Mouse (Mus musculus) G1E (cell line): ENCODE data around the gene Prdm10. TPM values are rescaled to one million over a fixed set of nuclear protein-coding genes. Genes with fewer than 3 reads are reported as not detected.

ENCODE experiments used
- ATAC-seq: 2 replicates; pipeline ENCODE4 v1.8.0; 2016; ENCODE audit warnings: mild to moderate bottlenecking; ENCODE audit not compliant: insufficient number of reproducible peaks, poor library complexity, low FRiP score, severe bottlenecking; ENCODE audit errors: extremely low read depth
- DNase-seq: peaks from one replicate; pipeline ENCODE4 v3.0.0; 2012; ENCODE audit warnings: low spot score
- H3K27me3 ChIP-seq: 2 replicates; pipeline ENCODE4 v1.6.1; 2012; ENCODE audit warnings: mild to moderate bottlenecking, low read length, inconsistent platforms; ENCODE audit not compliant: insufficient read depth
- H3K36me3 ChIP-seq: replicated peaks from 2 replicates; pipeline ENCODE3; 2012; ENCODE audit warnings: mild to moderate bottlenecking, inconsistent platforms
- H3K4me1 ChIP-seq: 2 replicates; pipeline ENCODE4 v1.6.1; 2012; ENCODE audit warnings: low read depth, low read length, inconsistent platforms, mixed read lengths; ENCODE audit not compliant: insufficient read depth
- H3K4me3 ChIP-seq: 2 replicates; pipeline ENCODE4 v1.5.1; 2012; ENCODE audit warnings: low read depth, mild to moderate bottlenecking, inconsistent platforms, low read length, moderate library complexity, mixed read lengths
- H3K9me3 ChIP-seq: replicated peaks from 2 replicates; pipeline ENCODE4 v1.6.1; 2012; ENCODE audit warnings: inconsistent platforms
- CTCF ChIP-seq: IDR thresholded peaks from 2 replicates; pipeline ENCODE4 v1.5.1; 2012; ENCODE audit warnings: low read depth, low read length, inconsistent platforms, mixed read lengths
- GATA1 ChIP-seq: IDR thresholded peaks from 2 replicates; pipeline ENCODE4 v1.6.1; 2012; ENCODE audit warnings: borderline replicate concordance, low read length, inconsistent platforms, mixed read lengths
- GATA2 ChIP-seq: IDR thresholded peaks from 2 replicates; pipeline ENCODE4 v1.6.1; 2012; ENCODE audit warnings: low read depth, low read length, inconsistent platforms, borderline replicate concordance
- POLR2AphosphoS5 ChIP-seq: IDR thresholded peaks from 2 replicates; pipeline ENCODE4 v1.6.1; 2012; ENCODE audit warnings: low read depth, low read length, inconsistent platforms; ENCODE audit not compliant: insufficient replicate concordance
- TAL1 ChIP-seq: conservative IDR thresholded peaks from 2 replicates; pipeline ENCODE4 v1.6.1; 2012; ENCODE audit warnings: low read depth, low read length, inconsistent platforms, mixed read lengths
- polyA plus RNA-seq: library from polyadenylated mRNA; stranded (reverse); fragments of >175 nt; gene quantifications from 2 replicates; pipeline ENCODE4 v1.2.3, GENCODE M21; 2012
- total RNA-seq, 2 experiments: library from RNA; stranded (forward) in 1 of 2; stranded (reverse) in 1 of 2; fragments of 200-1000 nt in 1 of 2; fragments of >200 nt in 1 of 2; fragmentation: Nextera tagmentation in 1 of 2; gene quantifications; 2 replicates each; pipeline ENCODE4 v1.2.3; 2014 to 2017

The Prdm10 gene
- total and polyA plus RNA-seq, 3 experiments, result 5.3 to 19.9 (median 9.9) TPM

- DNase-seq, result no peak
- peaks cover 11% of the 10 kb centered on the region for H3K36me3 ChIP-seq
- ATAC-seq, result no peak
- no peaks in the 10 kb centered on the region for H3K9me3 ChIP-seq
- H3K4me3 ChIP-seq, result no peak overlapping the region
- peaks cover 21% of the 10 kb centered on the region for H3K4me1 ChIP-seq
- TF ChIP-seq CTCF, result no peak
- no peak for TF ChIP-seq GATA1
- TF ChIP-seq TAL1, result no peak
- TF ChIP-seq POLR2AphosphoS5, result no peak
- TF ChIP-seq GATA2, result no peak
- H3K27me3 ChIP-seq, result no peaks in the 10 kb centered on the region
Measured at GRCm38 (mm10) chr9:31298751-31299150, 18.4 kb downstream of the Prdm10 start.

- TF ChIP-seq CTCF, result no peak
- TF ChIP-seq GATA1, result no peak
- no peak for TF ChIP-seq TAL1
- TF ChIP-seq GATA2, result no peak
- no peak for TF ChIP-seq POLR2AphosphoS5
- no peaks in the 10 kb centered on the region for H3K27me3 ChIP-seq
- peaks cover 16% of the 10 kb centered on the region for H3K4me1 ChIP-seq
- DNase-seq (no peak), ATAC-seq (no peak)
- no peak overlapping the region for H3K4me3 ChIP-seq
- peaks cover 8% of the 10 kb centered on the region for H3K36me3 ChIP-seq
- H3K9me3 ChIP-seq, result no peaks in the 10 kb centered on the region
Measured at GRCm38 (mm10) chr9:31300525-31300924, 20.2 kb downstream of the Prdm10 start.

GRCm38 (mm10) chr9:31301107-31301506, 20.8 kb downstream of the Prdm10 start:
- no peaks in the 10 kb centered on the region for H3K27me3 ChIP-seq
- H3K9me3 ChIP-seq, result no peaks in the 10 kb centered on the region
- H3K4me1 ChIP-seq, result peaks cover 16% of the 10 kb centered on the region
- DNase-seq (no peak), ATAC-seq (peak; percentile 4)
- no peak overlapping the region for H3K4me3 ChIP-seq
- H3K36me3 ChIP-seq, result peaks cover 13% of the 10 kb centered on the region
- TF ChIP-seq TAL1 (no peak), POLR2AphosphoS5 (no peak)

GRCm38 (mm10) chr9:31301526-31302311, 21.4 kb downstream of the Prdm10 start:
- ATAC-seq, result no peak
- Histone ChIP-seq H3K4me3 (no peak overlapping the region), H3K27me3 (no peaks in the 10 kb centered on the region), H3K36me3 (peaks cover 13% of the 10 kb centered on the region), H3K4me1 (peaks cover 12% of the 10 kb centered on the region), H3K9me3 (no peaks in the 10 kb centered on the region)
- TF ChIP-seq TAL1 (no peak), GATA2 (no peak), POLR2AphosphoS5 (no peak), CTCF (no peak), GATA1 (no peak)
- no peak for DNase-seq

GRCm38 (mm10) chr9:31304358-31304757, 24.0 kb downstream of the Prdm10 start:
- H3K36me3 ChIP-seq, result peaks cover 20% of the 10 kb centered on the region
- no peak for DNase-seq
- ATAC-seq, result no peak
- peaks cover 14% of the 10 kb centered on the region for H3K4me1 ChIP-seq
- no peak overlapping the region for H3K4me3 ChIP-seq
- TF ChIP-seq POLR2AphosphoS5 (no peak), CTCF (no peak), GATA2 (no peak), TAL1 (no peak), GATA1 (no peak)
- H3K9me3 ChIP-seq, result no peaks in the 10 kb centered on the region
- no peaks in the 10 kb centered on the region for H3K27me3 ChIP-seq

GRCm38 (mm10) chr9:31305117-31305516, 24.8 kb downstream of the Prdm10 start:
- no peaks in the 10 kb centered on the region for H3K27me3 ChIP-seq
- H3K4me3 ChIP-seq, result no peak overlapping the region
- H3K36me3 ChIP-seq, result peaks cover 24% of the 10 kb centered on the region
- peaks cover 14% of the 10 kb centered on the region for H3K4me1 ChIP-seq
- no peak for DNase-seq
- no peaks in the 10 kb centered on the region for H3K9me3 ChIP-seq
- TF ChIP-seq CTCF (no peak), GATA1 (no peak), POLR2AphosphoS5 (no peak), GATA2 (no peak), TAL1 (no peak)
- no peak for ATAC-seq

GRCm38 (mm10) chr9:31305807-31306206, 25.5 kb downstream of the Prdm10 start:
- Histone ChIP-seq H3K9me3 (no peaks in the 10 kb centered on the region), H3K4me1 (peaks cover 14% of the 10 kb centered on the region), H3K36me3 (peaks cover 26% of the 10 kb centered on the region), H3K27me3 (no peaks in the 10 kb centered on the region), H3K4me3 (no peak overlapping the region)
- TF ChIP-seq CTCF (no peak), GATA2 (no peak), TAL1 (no peak), POLR2AphosphoS5 (no peak), GATA1 (no peak)
- ATAC-seq (no peak), DNase-seq (no peak)
